Mouse (Mus musculus) stomach, postnatal 0 days (tissue): Measurements from ENCODE around the gene Elf2.

Source experiments
- CTCF ChIP-seq: IDR thresholded peaks from 2 replicates; pipeline ENCODE4 v1.5.1; 2016; ENCODE audit warnings: antibody characterized with exemption, low read depth, mild to moderate bottlenecking, moderate library complexity
- EP300 ChIP-seq: optimal IDR thresholded peaks from 2 replicates; pipeline ENCODE3; 2016; ENCODE audit warnings: antibody characterized with exemption

GRCm38 (mm10) chr3:51204897-51205296 lies 135.6 kb downstream of the Elf2 start:
- TF ChIP-seq CTCF = no peak
- TF ChIP-seq EP300 = no peak
